Mouse (Mus musculus) layer of hippocampus, adult 11-12 months (tissue): Measurements from ENCODE around the gene Ufc1.
"Not testable (repeated sequence)": the region's sequence is repeated elsewhere in the genome, so short reads cannot be mapped to it uniquely, and the experiment has no call there.

Source experiments
- DNase-seq: peaks from one replicate; pipeline ENCODE4 v3.0.0; 2022; ENCODE audit warnings: low spot score

Ufc1 gene

GRCm38 (mm10) chr1:171294298-171295062 is at the start of gene Ufc1:
Gene Ufc1 (minus strand): TSS chr1:171295024.
- peak; percentile 87 for DNase-seq

GRCm38 (mm10) chr1:171343922-171344677 is 49.3 kb upstream of the Ufc1 start:
- DNase-seq: no peak

- DNase-seq: no peak
Observed at GRCm38 (mm10) chr1:171342262-171343207, 47.7 kb upstream of the Ufc1 start.

GRCm38 (mm10) chr1:171330216-171330560 is 35.4 kb upstream of the Ufc1 start:
- DNase-seq: no peak

- no peak for DNase-seq
Observed at GRCm38 (mm10) chr1:171329433-171330215, 34.8 kb upstream of the Ufc1 start.

GRCm38 (mm10) chr1:171328839-171329432 is 34.1 kb upstream of the Ufc1 start, which contains the start of gene Dedd:
Gene Dedd (plus strand): TSS chr1:171329145.
- peak; percentile 95 for DNase-seq

GRCm38 (mm10) chr1:171328244-171328643 is 33.4 kb upstream of the Ufc1 start:
- DNase-seq: no peak

- DNase-seq: not testable (repeated sequence)
Observed at GRCm38 (mm10) chr1:171326588-171326987, 31.8 kb upstream of the Ufc1 start.

GRCm38 (mm10) chr1:171325571-171325970 is 30.7 kb upstream of the Ufc1 start:
- DNase-seq: no peak

GRCm38 (mm10) chr1:171322012-171322411 is 27.2 kb upstream of the Ufc1 start:
- DNase-seq: no peak

- no peak for DNase-seq
Observed at GRCm38 (mm10) chr1:171321415-171321814, 26.6 kb upstream of the Ufc1 start.

- DNase-seq: no peak
Observed at GRCm38 (mm10) chr1:171320151-171320550, 25.3 kb upstream of the Ufc1 start.

GRCm38 (mm10) chr1:171319748-171320147 is 24.9 kb upstream of the Ufc1 start:
- DNase-seq: no peak

- DNase-seq: no peak
Observed at GRCm38 (mm10) chr1:171309321-171309720, 14.5 kb upstream of the Ufc1 start.

- DNase-seq: not testable (repeated sequence)
Observed at GRCm38 (mm10) chr1:171306157-171306556, 11.3 kb upstream of the Ufc1 start.

GRCm38 (mm10) chr1:171298226-171298625 is 3.4 kb upstream of the Ufc1 start:
- DNase-seq: no peak

- DNase-seq: no peak
Observed at GRCm38 (mm10) chr1:171295063-171295402, 209 bp upstream of the Ufc1 start.

- no peak for DNase-seq
Observed at GRCm38 (mm10) chr1:171293906-171294297, 922 bp downstream of the Ufc1 start.

GRCm38 (mm10) chr1:171293351-171293750 is 1.5 kb downstream of the Ufc1 start:
- DNase-seq: peak; percentile 19

GRCm38 (mm10) chr1:171288328-171288727 is 6.5 kb downstream of the Ufc1 start:
- DNase-seq: no peak
